Mouse (Mus musculus) forebrain, postnatal 0 days (tissue): ENCODE measurements at regions not wholly inside any gene's neighbourhood (a gene's known extent, or its start where the extent isn't known, plus 50 kb on each side); places are given as distances from the start of the nearest gene placed in this dataset.
A peak's percentile ranks its signal among the peaks of the same experiment; 100 is the strongest.

ENCODE experiments used
- ATAC-seq: fragments of 200-750 bp; cut with Nextera tagmentation; 2 replicates; pipeline ENCODE4 v1.8.0; 2017; ENCODE audit warnings: mild to moderate bottlenecking, moderate library complexity
- DNase-seq: peaks from one replicate; pipeline ENCODE4 v3.0.0-alpha.2; 2015
- H3K27ac ChIP-seq: fragments of 300-500 bp; sonication (generic); 2 replicates; pipeline ENCODE4 v1.5.1; 2014; ENCODE audit warnings: low read depth, mild to moderate bottlenecking, antibody characterized with exemption, low read length, moderate library complexity, mixed read lengths
- H3K27me3 ChIP-seq: fragments of 300-500 bp; sonication (generic); 2 replicates; pipeline ENCODE4 v1.6.1; 2014; ENCODE audit warnings: mild to moderate bottlenecking, low read length, mixed read lengths; ENCODE audit not compliant: insufficient read depth
- H3K36me3 ChIP-seq: fragments of 300-500 bp; sonication (generic); 2 replicates; pipeline ENCODE4 v1.6.1; 2014; ENCODE audit warnings: mild to moderate bottlenecking, moderate library complexity; ENCODE audit not compliant: insufficient read depth
- H3K4me1 ChIP-seq: fragments of 300-500 bp; sonication (generic); 2 replicates; pipeline ENCODE4 v1.6.1; 2014; ENCODE audit warnings: antibody characterized with exemption; ENCODE audit not compliant: insufficient read depth
- H3K4me2 ChIP-seq: fragments of 300-500 bp; sonication (generic); 2 replicates; pipeline ENCODE4 v1.6.1; 2014; ENCODE audit warnings: low read depth, mild to moderate bottlenecking, moderate library complexity
- H3K4me3 ChIP-seq: fragments of 300-500 bp; sonication (generic); 2 replicates; pipeline ENCODE4 v1.5.1; 2014; ENCODE audit warnings: low read depth, low read length, mixed read lengths
- H3K9ac ChIP-seq: fragments of 300-500 bp; sonication (generic); 2 replicates; pipeline ENCODE4 v1.6.1; 2014; ENCODE audit warnings: mild to moderate bottlenecking
- H3K9me3 ChIP-seq: fragments of 300-500 bp; sonication (generic); 2 replicates; pipeline ENCODE4 v1.6.1; 2016; ENCODE audit warnings: low read length
- CTCF ChIP-seq: sonication (generic); IDR thresholded peaks from 2 replicates; pipeline ENCODE4 v1.5.1; 2016; ENCODE audit warnings: antibody characterized with exemption, control low read depth, low read depth
- WGBS: fragments of 180-500 bp; shearing (Covaris S2); extraction: QIAGEN DNeasy Blood & Tissue Kit; methylation state at CpG from one replicate; pipeline ENCODE4 v1.1.7; 2014; 5-methylcytosine and 5-hydroxymethylcytosine counted together

- Histone ChIP-seq H3K9ac (no peak overlapping the region), H3K4me3 (no peak overlapping the region), H3K4me1 (no peaks in the 10 kb centered on the region), H3K27me3 (no peaks in the 10 kb centered on the region), H3K36me3 (no peaks in the 10 kb centered on the region), H3K9me3 (no peaks in the 10 kb centered on the region), H3K27ac (no peak overlapping the region), H3K4me2 (no peak overlapping the region)
- TF ChIP-seq CTCF: no peak
- ATAC-seq: no peak
- no peak for DNase-seq
- WGBS: 83% methylated on average over 6 of the region's 6 CpGs
These were observed 71.1 kb upstream of the Dph5 start for GRCm38 (mm10) chr3:115816328-115817160.

GRCm38 (mm10) chr3:115817771-115818170 is 69.9 kb upstream of the Dph5 start:
- no peak for TF ChIP-seq CTCF
- H3K27me3 ChIP-seq: no peaks in the 10 kb centered on the region
- no peak overlapping the region for H3K4me2 ChIP-seq
- H3K27ac ChIP-seq: no peak overlapping the region
- no peak overlapping the region for H3K9ac ChIP-seq
- no peaks in the 10 kb centered on the region for H3K4me1 ChIP-seq
- no peaks in the 10 kb centered on the region for H3K9me3 ChIP-seq
- ATAC-seq (no peak), DNase-seq (no peak)
- WGBS: 91% methylated on average over 5 of the region's 5 CpGs
- no peaks in the 10 kb centered on the region for H3K36me3 ChIP-seq
- H3K4me3 ChIP-seq: no peak overlapping the region

- no peak for TF ChIP-seq CTCF
- no peak for ATAC-seq
- Histone ChIP-seq H3K27ac (no peak overlapping the region), H3K9me3 (no peaks in the 10 kb centered on the region), H3K36me3 (no peaks in the 10 kb centered on the region), H3K4me2 (no peak overlapping the region), H3K4me3 (no peak overlapping the region), H3K27me3 (no peaks in the 10 kb centered on the region), H3K9ac (no peak overlapping the region), H3K4me1 (no peaks in the 10 kb centered on the region)
- 71% methylated on average over 7 of the region's 7 CpGs for WGBS
- no peak for DNase-seq
These were observed 68.9 kb upstream of the Dph5 start for GRCm38 (mm10) chr3:115818734-115819133.

GRCm38 (mm10) chr3:115819401-115820138 is 68.1 kb upstream of the Dph5 start:
- Histone ChIP-seq H3K4me1 (no peaks in the 10 kb centered on the region), H3K36me3 (no peaks in the 10 kb centered on the region), H3K4me2 (no peak overlapping the region), H3K9ac (no peak overlapping the region), H3K9me3 (no peaks in the 10 kb centered on the region), H3K27me3 (no peaks in the 10 kb centered on the region), H3K27ac (no peak overlapping the region), H3K4me3 (no peak overlapping the region)
- TF ChIP-seq CTCF: no peak
- WGBS: 68% methylated on average over 7 of the region's 7 CpGs
- ATAC-seq (no peak), DNase-seq (no peak)

- H3K9me3 ChIP-seq: no peaks in the 10 kb centered on the region
- TF ChIP-seq CTCF: no peak
- no peak overlapping the region for H3K27ac ChIP-seq
- no peak overlapping the region for H3K4me3 ChIP-seq
- DNase-seq (no peak), ATAC-seq (no peak)
- WGBS: 59% methylated on average over 8 of the region's 8 CpGs
- H3K36me3 ChIP-seq: no peaks in the 10 kb centered on the region
- H3K27me3 ChIP-seq: no peaks in the 10 kb centered on the region
- H3K4me2 ChIP-seq: no peak overlapping the region
- H3K4me1 ChIP-seq: no peaks in the 10 kb centered on the region
- no peak overlapping the region for H3K9ac ChIP-seq
These were observed 67.5 kb upstream of the Dph5 start for GRCm38 (mm10) chr3:115820139-115820481.

GRCm38 (mm10) chr3:115821627-115822026 is 66.0 kb upstream of the Dph5 start:
- 91% methylated on average over 2 of the region's 2 CpGs for WGBS
- H3K27ac ChIP-seq: no peak overlapping the region
- ATAC-seq: no peak
- no peak overlapping the region for H3K9ac ChIP-seq
- DNase-seq: no peak
- H3K9me3 ChIP-seq: no peaks in the 10 kb centered on the region
- TF ChIP-seq CTCF: no peak
- H3K27me3 ChIP-seq: no peaks in the 10 kb centered on the region
- H3K36me3 ChIP-seq: no peaks in the 10 kb centered on the region
- H3K4me1 ChIP-seq: no peaks in the 10 kb centered on the region
- H3K4me3 ChIP-seq: no peak overlapping the region
- no peak overlapping the region for H3K4me2 ChIP-seq

- H3K4me1 ChIP-seq: no peaks in the 10 kb centered on the region
- H3K27ac ChIP-seq: no peak overlapping the region
- no peak overlapping the region for H3K4me2 ChIP-seq
- no peak for DNase-seq
- H3K27me3 ChIP-seq: no peaks in the 10 kb centered on the region
- no peak overlapping the region for H3K4me3 ChIP-seq
- H3K9ac ChIP-seq: no peak overlapping the region
- TF ChIP-seq CTCF: no peak
- no peaks in the 10 kb centered on the region for H3K9me3 ChIP-seq
- 18% methylated on average over 6 of the region's 6 CpGs for WGBS
- peak; percentile 43 for ATAC-seq
- H3K36me3 ChIP-seq: no peaks in the 10 kb centered on the region
These were observed 65.1 kb upstream of the Dph5 start for GRCm38 (mm10) chr3:115822491-115822890.
